Mouse (Mus musculus): ENCODE results near the gene Btn2a2.

DNA sequence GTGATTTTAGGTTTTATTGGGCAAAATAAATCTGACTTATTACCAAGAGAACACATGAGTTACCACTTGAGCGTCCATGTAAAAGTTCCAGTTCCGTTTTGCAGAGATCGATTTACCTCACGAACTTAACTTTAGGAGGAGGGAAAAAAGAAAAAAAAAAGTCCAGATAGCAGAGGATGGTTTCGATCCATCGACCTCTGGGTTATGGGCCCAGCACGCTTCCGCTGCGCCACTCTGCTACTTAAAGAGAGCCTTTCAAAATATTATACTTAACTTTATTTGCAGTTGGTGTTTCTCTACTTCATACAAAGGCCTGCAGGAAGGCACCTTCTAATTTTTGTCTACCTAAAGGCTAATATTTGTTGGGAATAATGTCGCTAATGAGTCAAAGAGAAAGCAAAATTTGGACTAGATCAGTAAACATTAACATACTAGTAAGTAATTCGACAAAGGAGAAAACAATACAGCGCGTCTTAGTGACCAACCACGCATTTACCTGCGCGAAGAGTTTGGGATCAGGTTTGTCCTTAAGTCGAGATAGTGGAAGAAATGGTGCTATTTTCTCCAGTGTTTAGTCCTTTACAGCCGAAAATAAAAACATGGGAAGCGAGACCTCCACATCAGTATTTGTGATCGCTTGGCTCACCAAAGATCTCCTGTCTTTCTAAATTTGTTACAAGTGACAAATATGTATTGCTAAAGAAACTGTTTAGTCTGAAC, 41.7 kb upstream of the Btn2a2 start:
- TF ChIP-seq POLR2A (IDR thresholded peaks at IDR 0.05; ENCODE audit: low read depth, low read length) (no peak), CTCF (conservative IDR thresholded peaks at IDR 0.05; ENCODE audit: insufficient read depth, insufficient read length, low read depth, low read length) (no peak)
